9 mouse cellular contexts compared by ENCODE assay signal in the genomic region with DNA sequence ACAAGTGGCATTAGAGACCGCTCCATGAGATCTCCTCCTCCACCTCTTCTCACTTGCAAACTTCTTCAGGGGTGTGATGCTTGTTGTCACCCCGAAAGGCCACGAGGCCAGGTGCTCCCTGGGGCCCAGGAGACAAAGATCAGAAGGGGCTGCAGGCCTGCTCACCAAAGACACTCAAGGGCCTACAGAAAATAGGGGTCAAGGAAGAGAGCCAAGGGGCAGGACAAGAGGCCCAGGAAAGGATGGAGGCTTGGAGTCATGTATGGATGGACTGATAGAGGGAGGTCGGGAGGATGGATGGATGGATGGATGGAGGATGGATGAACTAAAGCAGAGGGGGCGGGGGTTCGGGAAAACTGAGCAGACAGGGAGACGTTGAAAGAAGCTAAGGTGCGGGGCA. TPM values are rescaled to one million over a fixed set of nuclear protein-coding genes. Genes with fewer than 3 reads are reported as not detected.
A peak's percentile ranks its signal among the peaks of the same experiment; 100 is the strongest.
DNase-seq lines count a peak whose midpoint lies in the region; ATAC-seq and TF ChIP-seq lines count a peak whose summit lies in the region.
"Had no signal": no experiment of that assay in that cellular context is flagged by ENCODE, and none has a peak within 500 bp of the region (broad histone marks: within the 10 kb centered on the region; RNA-seq: fewer than 3 reads in every experiment).

No protein-coding gene starts in this region.

- no peak for TF ChIP-seq CTCF in liver, embryonic 14.5 days (IDR thresholded peaks at IDR 0.05; ENCODE audit: low read depth)

- TF ChIP-seq EP300 in liver, embryonic 14.5 days (IDR thresholded peaks at IDR 0.05; ENCODE audit: low read depth): no peak

- 5% methylated on average over 8 of the region's 8 CpGs for WGBS in forebrain, embryonic 12.5 days
- WGBS in liver, embryonic 14.5 days (ENCODE audit: insufficient replicate concordance): 14% methylated on average over 8 of the region's 8 CpGs

- peak overlapping the region; percentile 89 for H3K4me3 ChIP-seq in erythroblast, embryonic 14.5 days (replicated peaks)
- peak overlapping the region; percentile 64 for H3K4me3 ChIP-seq in forebrain, embryonic 12.5 days (replicated peaks)
- H3K4me3 ChIP-seq in liver, embryonic 14.5 days (ENCODE audit: insufficient read depth in 1 of 2, low read depth in 2 of 2, low read length in 2 of 2): peak overlapping the region; percentile 83 to 90

- H3K9ac ChIP-seq in forebrain, embryonic 12.5 days: peak overlapping the region; percentile 87
- peak overlapping the region; percentile 80 for H3K9ac ChIP-seq in liver, embryonic 14.5 days (replicated peaks)

- peaks cover 29% of the 10 kb centered on the region for H3K27me3 ChIP-seq in erythroblast, embryonic 14.5 days (ENCODE audit: control insufficient read depth)
- 0 out of 2 replicates have a peak, but pooled peaks cover 2% of the 10 kb centered on the region for H3K27me3 ChIP-seq in forebrain, embryonic 12.5 days
- H3K27me3 ChIP-seq in liver, embryonic 14.5 days (ENCODE audit: control insufficient read depth, insufficient read depth, low read length): no peaks in the 10 kb centered on the region; the same call in 1 of the 2 replicates
- H3K27me3 ChIP-seq: Patski had no signal

- no peak for ATAC-seq in erythroblast, adult 5-6 weeks (replicated peaks; ENCODE audit: low FRiP score, poor library complexity, severe bottlenecking)
- ATAC-seq in forebrain, embryonic 12.5 days (ENCODE audit: low FRiP score): peak; percentile 34
- ATAC-seq in liver, embryonic 14.5 days (ENCODE audit: insufficient read depth): no peak

- peak; percentile 11 for DNase-seq in 416B (ENCODE audit: low read depth)
- DNase-seq in liver, embryonic 14.5 days (ENCODE audit: low read depth in 3 of 3, low spot score in 3 of 3): no peak
- DNase-seq in right cerebral cortex, postnatal 4 days: no peak
- no peak for DNase-seq in ovary, postnatal 36 days (ENCODE audit: low spot score)
- no peak for DNase-seq in retina, embryonic 14.5 days (ENCODE audit: low spot score)

- H3K9me3 ChIP-seq in erythroblast, embryonic 14.5 days (ENCODE audit: control insufficient read depth, low read length): no peaks in the 10 kb centered on the region
- H3K9me3 ChIP-seq in forebrain, embryonic 12.5 days: no peaks in the 10 kb centered on the region
- H3K9me3 ChIP-seq in liver, embryonic 14.5 days (ENCODE audit: control insufficient read depth, low read length): no peaks in the 10 kb centered on the region

- H3K36me3 ChIP-seq in erythroblast, embryonic 14.5 days (ENCODE audit: control insufficient read depth): peaks cover 27% of the 10 kb centered on the region
- H3K36me3 ChIP-seq in forebrain, embryonic 12.5 days (replicated peaks): peaks cover 39% of the 10 kb centered on the region
- H3K36me3 ChIP-seq in liver, embryonic 14.5 days (replicated peaks; ENCODE audit: control insufficient read depth, insufficient read depth, low read depth): no peaks in the 10 kb centered on the region

- H3K4me2 ChIP-seq in forebrain, embryonic 12.5 days: peak overlapping the region; percentile 92
- peak overlapping the region; percentile 86 for H3K4me2 ChIP-seq in liver, embryonic 14.5 days (ENCODE audit: low read depth)

- H3K27ac ChIP-seq in forebrain, embryonic 12.5 days: peak overlapping the region; percentile 96
- H3K27ac ChIP-seq in liver, embryonic 14.5 days: no peak overlapping the region

- peaks cover 26% of the 10 kb centered on the region for H3K4me1 ChIP-seq in erythroblast, embryonic 14.5 days (ENCODE audit: control insufficient read depth)
- H3K4me1 ChIP-seq in forebrain, embryonic 12.5 days: peaks cover 27% of the 10 kb centered on the region
- H3K4me1 ChIP-seq in liver, embryonic 14.5 days (replicated peaks; ENCODE audit: control insufficient read depth in 2 of 2, insufficient read depth in 2 of 2, low read length in 1 of 2): peaks cover 9 to 13% of the 10 kb centered on the region in 2 experiments

RNA-seq across cellular contexts. Expression of a gene that starts 1.2 kb away (rescaled TPM):
- 0.55 and 0.90 TPM in 2 replicates for polyA plus RNA-seq in erythroblast, embryonic 14.5 days (2012)
- 0.58 and 0.84 TPM in 2 replicates for total RNA-seq in erythroblast, adult 5-6 weeks (2015; ENCODE audit: low replicate concordance)
- 0.56 and 1.4 TPM in 2 replicates for total RNA-seq in erythroblast, adult 5-6 weeks (2017; ENCODE audit: low replicate concordance)
- 24.0 and 28.1 TPM in 2 replicates for polyA plus RNA-seq in forebrain, embryonic 12.5 days (2016; fragmentation: Nextera tagmentation; extraction: Ambion mirVana)
- 2.2 TPM in 2 replicates for polyA plus RNA-seq in liver, embryonic 14.5 days (2012; rRNA removed)
- polyA plus RNA-seq in liver, embryonic 14.5 days (2014; fragmentation: Nextera tagmentation; extraction: Ambion mirVana): 1.7 and 2.0 TPM in 2 replicates

RNA-seq across cellular contexts. Expression of a gene that starts 8.5 kb away (rescaled TPM):
- polyA plus RNA-seq in erythroblast, embryonic 14.5 days (2012): 0.33 and 0.34 TPM in 2 replicates
- 0.63 and 1.3 TPM in 2 replicates for total RNA-seq in erythroblast, adult 5-6 weeks (2015; ENCODE audit: low replicate concordance)
- 1.1 and 1.7 TPM in 2 replicates for total RNA-seq in erythroblast, adult 5-6 weeks (2017; ENCODE audit: low replicate concordance)
- 4.3 and 5.6 TPM in 2 replicates for polyA plus RNA-seq in forebrain, embryonic 12.5 days (2016; fragmentation: Nextera tagmentation; extraction: Ambion mirVana)
- 1.4 and 1.5 TPM in 2 replicates for polyA plus RNA-seq in liver, embryonic 14.5 days (2012; rRNA removed)
- polyA plus RNA-seq in liver, embryonic 14.5 days (2014; fragmentation: Nextera tagmentation; extraction: Ambion mirVana): 1.4 and 1.6 TPM in 2 replicates

RNA-seq across cellular contexts. Expression of a gene that starts 16.9 kb away (rescaled TPM):
- not detected in 2 replicates for polyA plus RNA-seq in erythroblast, embryonic 14.5 days (2012)
- not detected in 2 replicates for total RNA-seq in erythroblast, adult 5-6 weeks (2015; ENCODE audit: low replicate concordance)
- not detected in 2 replicates for total RNA-seq in erythroblast, adult 5-6 weeks (2017; ENCODE audit: low replicate concordance)
- 2.6 and 2.8 TPM in 2 replicates for polyA plus RNA-seq in forebrain, embryonic 12.5 days (2016; fragmentation: Nextera tagmentation; extraction: Ambion mirVana)
- polyA plus RNA-seq in liver, embryonic 14.5 days (2012; rRNA removed): 0.02 TPM in 2 replicates
- polyA plus RNA-seq in liver, embryonic 14.5 days (2014; fragmentation: Nextera tagmentation; extraction: Ambion mirVana): not detected in 2 replicates
- polyA plus RNA-seq: Patski had no signal

RNA-seq across cellular contexts. Expression of a gene that starts 23.4 kb away (rescaled TPM):
- polyA plus RNA-seq in erythroblast, embryonic 14.5 days (2012): 0.01 TPM in 1 of 2 replicates, not detected in the other
- not detected in 2 replicates for total RNA-seq in erythroblast, adult 5-6 weeks (2015; ENCODE audit: low replicate concordance)
- 0.77 TPM in 1 of 2 replicates, not detected in the other for total RNA-seq in erythroblast, adult 5-6 weeks (2017; ENCODE audit: low replicate concordance)
- polyA plus RNA-seq in forebrain, embryonic 12.5 days (2016; fragmentation: Nextera tagmentation; extraction: Ambion mirVana): 7.5 and 8.9 TPM in 2 replicates
- 0.45 and 0.60 TPM in 2 replicates for polyA plus RNA-seq in liver, embryonic 14.5 days (2012; rRNA removed)
- 0.49 and 0.56 TPM in 2 replicates for polyA plus RNA-seq in liver, embryonic 14.5 days (2014; fragmentation: Nextera tagmentation; extraction: Ambion mirVana)

RNA-seq across cellular contexts. Expression of a gene that starts 47.2 kb away (rescaled TPM):
- 0.21 and 0.71 TPM in 2 replicates for polyA plus RNA-seq in erythroblast, embryonic 14.5 days (2012)
- 39.8 and 54.5 TPM in 2 replicates for total RNA-seq in erythroblast, adult 5-6 weeks (2015; ENCODE audit: low replicate concordance)
- 49.6 and 55.6 TPM in 2 replicates for total RNA-seq in erythroblast, adult 5-6 weeks (2017; ENCODE audit: low replicate concordance)
- 229 and 241 TPM in 2 replicates for polyA plus RNA-seq in forebrain, embryonic 12.5 days (2016; fragmentation: Nextera tagmentation; extraction: Ambion mirVana)
- 70.6 and 93.8 TPM in 2 replicates for polyA plus RNA-seq in liver, embryonic 14.5 days (2012; rRNA removed)
- 192 and 201 TPM in 2 replicates for polyA plus RNA-seq in liver, embryonic 14.5 days (2014; fragmentation: Nextera tagmentation; extraction: Ambion mirVana)
